Mouse (Mus musculus) activated CD4-positive, CD25-positive, alpha-beta regulatory T cell, adult 4 months (primary cell): ENCODE data around the gene Arhgap15. TPM values are rescaled to one million over a fixed set of nuclear protein-coding genes. Genes with fewer than 3 reads are reported as not detected.

ENCODE experiments used
- polyA plus RNA-seq, 2 experiments: library from polyadenylated mRNA; unstranded; fragments of 100-300 nt; shearing (Covaris generic); gene quantifications; one replicate each; pipeline ENCODE4 v1.2.1; 2017

Gene Arhgap15
- polyA plus RNA-seq, 2 experiments from 2014 or later: 282 to 347 TPM

Other genes starting within 250 kb of the Arhgap15 start
- under 1 TPM; 0.32 to 0.73 TPM for gene Kynu, start 193.5 kb upstream of the Arhgap15 start, polyA plus RNA-seq